Comparison of ENCODE assay signal across 14 mouse cellular contexts in the genomic region with DNA sequence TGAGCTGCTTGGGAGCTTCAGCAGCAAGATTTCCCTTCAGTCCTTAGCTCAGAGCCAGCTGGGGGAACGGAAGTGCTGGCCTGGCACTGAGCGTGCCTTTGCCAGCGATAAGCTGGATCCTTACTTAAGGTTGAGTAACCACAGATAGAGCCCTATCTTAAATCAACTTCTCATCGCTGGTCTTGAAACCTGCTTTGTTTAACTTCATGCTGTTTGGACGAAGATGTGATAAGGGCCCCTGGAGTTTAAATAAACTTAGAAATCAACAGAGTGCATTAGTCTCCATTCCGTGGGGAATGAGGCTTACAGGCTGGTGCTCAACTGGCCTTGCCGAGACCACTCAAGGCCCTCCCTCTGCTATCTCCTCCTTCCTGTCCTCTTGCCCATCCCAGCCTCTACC. TPM values are rescaled to one million over a fixed set of nuclear protein-coding genes. Genes with fewer than 3 reads are reported as not detected.
DNase-seq lines count a peak whose midpoint lies in the region; ATAC-seq lines count a peak whose summit lies in the region.
"Had no signal": no experiment of that assay in that cellular context is flagged by ENCODE, and none has a peak within 500 bp of the region (broad histone marks: within the 10 kb centered on the region; RNA-seq: fewer than 3 reads in every experiment).

No protein-coding gene starts in this region.

- no peak for DNase-seq in heart, postnatal 14 days
- no peak for DNase-seq in gastrocnemius, adult 18-20 months (ENCODE audit: low spot score)
- no peak for DNase-seq in embryo, embryonic 10 days (ENCODE audit: low spot score)
- DNase-seq in midbrain, embryonic 14.5 days = no peak
- DNase-seq: adrenal gland, postnatal 36 days; cerebellum, postnatal 14 days; kidney, postnatal 4 days had no signal

- intact Hi-C loops in heart, postnatal 14 days (cut with DNase I) = no loop called here

- H3K4me2 ChIP-seq in heart, embryonic 13.5 days = peak overlapping the region; percentile 25
- H3K4me2 ChIP-seq in liver, embryonic 16.5 days (ENCODE audit: low read depth, low read length) = peak overlapping the region; percentile 26; the same call in 1 of the 2 replicates
- no peak overlapping the region for H3K4me2 ChIP-seq in midbrain, embryonic 14.5 days (ENCODE audit: low read length)
- H3K4me2 ChIP-seq: hindbrain, embryonic 14.5 days; midbrain, embryonic 11.5 days had no signal

- peaks cover 11% of the 10 kb centered on the region for H3K4me1 ChIP-seq in heart, embryonic 13.5 days
- H3K4me1 ChIP-seq in liver, embryonic 16.5 days (ENCODE audit: control insufficient read depth, low read depth, low read length) = peaks cover 32% of the 10 kb centered on the region
- no peaks in the 10 kb centered on the region for H3K4me1 ChIP-seq in midbrain, embryonic 14.5 days (ENCODE audit: control insufficient read depth, insufficient read depth, low read length)

- 6% methylated on average over 7 of the region's 7 CpGs for WGBS in heart, embryonic 13.5 days
- 8% methylated on average over 7 of the region's 7 CpGs for WGBS in liver, embryonic 16.5 days (ENCODE audit: insufficient replicate concordance)
- 73% methylated on average over 7 of the region's 7 CpGs for WGBS in midbrain, embryonic 14.5 days

- H3K9ac ChIP-seq in heart, embryonic 13.5 days = no peak overlapping the region
- H3K9ac ChIP-seq in liver, embryonic 16.5 days (ENCODE audit: low read depth, low read length) = no peak overlapping the region
- no peak overlapping the region for H3K9ac ChIP-seq in midbrain, embryonic 14.5 days (replicated peaks; ENCODE audit: low read length)
- H3K9ac ChIP-seq: hindbrain, embryonic 14.5 days had no signal

- H3K9me3 ChIP-seq in heart, embryonic 13.5 days = no peaks in the 10 kb centered on the region
- no peaks in the 10 kb centered on the region for H3K9me3 ChIP-seq in liver, embryonic 16.5 days (replicated peaks; ENCODE audit: control insufficient read depth, low read length)
- no peaks in the 10 kb centered on the region for H3K9me3 ChIP-seq in midbrain, embryonic 14.5 days (ENCODE audit: control insufficient read depth, low read length)

- H3K27ac ChIP-seq in heart, embryonic 13.5 days (replicated peaks) = peak overlapping the region; percentile 26; the same call in 1 of the 2 replicates
- H3K27ac ChIP-seq in liver, embryonic 16.5 days (ENCODE audit: low read length) = no peak overlapping the region
- H3K27ac ChIP-seq in midbrain, embryonic 14.5 days (replicated peaks; ENCODE audit: low read depth, low read length) = no peak overlapping the region
- H3K27ac ChIP-seq: hindbrain, embryonic 14.5 days had no signal

- H3K27me3 ChIP-seq in heart, embryonic 13.5 days (replicated peaks) = peaks cover 6% of the 10 kb centered on the region; the same call in 1 of the 2 replicates
- H3K27me3 ChIP-seq in liver, embryonic 16.5 days (ENCODE audit: control insufficient read depth, insufficient read depth, low read depth, low read length) = no peaks in the 10 kb centered on the region
- no peaks in the 10 kb centered on the region for H3K27me3 ChIP-seq in midbrain, embryonic 14.5 days (ENCODE audit: control insufficient read depth, insufficient read depth, low read length)

- no peaks in the 10 kb centered on the region for H3K36me3 ChIP-seq in heart, embryonic 13.5 days
- H3K36me3 ChIP-seq in liver, embryonic 16.5 days (ENCODE audit: control insufficient read depth, insufficient read depth) = no peaks in the 10 kb centered on the region
- H3K36me3 ChIP-seq in midbrain, embryonic 14.5 days (ENCODE audit: control insufficient read depth, insufficient read depth, low read length) = no peaks in the 10 kb centered on the region

- no peak for ATAC-seq in heart, embryonic 13.5 days (ENCODE audit: extremely low read depth, insufficient number of reproducible peaks, low FRiP score, low TSS enrichment)
- peak; percentile 75 for ATAC-seq in common myeloid progenitor, adult 5-6 weeks (replicated peaks; ENCODE audit: low read depth, poor library complexity, severe bottlenecking)
- ATAC-seq in liver, embryonic 16.5 days (ENCODE audit: low read depth) = peak; percentile 63
- peak; percentile 77 for ATAC-seq in megakaryocyte-erythroid progenitor cell, adult 5-6 weeks (replicated peaks; ENCODE audit: low FRiP score, low TSS enrichment, poor library complexity, severe bottlenecking)
- no peak for ATAC-seq in midbrain, embryonic 14.5 days (ENCODE audit: low FRiP score, low TSS enrichment)

- H3K4me3 ChIP-seq in heart, embryonic 13.5 days = no peak overlapping the region
- H3K4me3 ChIP-seq in liver, embryonic 16.5 days (ENCODE audit: low read depth, low read length) = no peak overlapping the region
- H3K4me3 ChIP-seq in midbrain, embryonic 14.5 days (replicated peaks; ENCODE audit: low read depth, low read length) = no peak overlapping the region

RNA-seq across cellular contexts. Expression of a gene that starts 11.7 kb away (rescaled TPM):
- polyA plus RNA-seq in heart, embryonic 13.5 days (2015; fragmentation: Nextera tagmentation; extraction: Ambion mirVana) = 6.3 and 7.0 TPM in 2 replicates
- total RNA-seq in heart, postnatal 14 days (2021) = 1 to 10 TPM in 1 of 2 experiments, under 1 TPM in 1; 0.22 to 1.4 TPM
- not detected in 2 replicates for total RNA-seq in common myeloid progenitor, adult 5-6 weeks (2017)
- polyA plus RNA-seq in liver, embryonic 16.5 days (2015; fragmentation: Nextera tagmentation; extraction: Ambion mirVana) = 2.6 and 4.7 TPM in 2 replicates
- not detected in 2 replicates for total RNA-seq in megakaryocyte-erythroid progenitor cell, adult 5-6 weeks (2014; fragmentation: Nextera tagmentation)
- not detected in 2 replicates for total RNA-seq in megakaryocyte-erythroid progenitor cell, adult 5-6 weeks (2017)
- under 1 TPM; 0.18 to 0.36 TPM for total RNA-seq in gastrocnemius, adult 18-20 months (2021)
- 0.81 and 1.3 TPM in 2 replicates for polyA plus RNA-seq in midbrain, embryonic 14.5 days (2014; fragmentation: Nextera tagmentation; extraction: Ambion mirVana)
- total RNA-seq: neutrophil, adult 5-6 weeks had no signal

RNA-seq across cellular contexts. Expression of a gene that starts 27.6 kb away (rescaled TPM):
- 1.6 and 1.7 TPM in 2 replicates for polyA plus RNA-seq in heart, embryonic 13.5 days (2015; fragmentation: Nextera tagmentation; extraction: Ambion mirVana)
- under 1 TPM; 0.14 to 0.59 TPM for total RNA-seq in heart, postnatal 14 days (2021)
- total RNA-seq in common myeloid progenitor, adult 5-6 weeks (2017) = 0.92 TPM in 1 of 2 replicates, not detected in the other
- 0.28 and 0.71 TPM in 2 replicates for polyA plus RNA-seq in liver, embryonic 16.5 days (2015; fragmentation: Nextera tagmentation; extraction: Ambion mirVana)
- total RNA-seq in megakaryocyte-erythroid progenitor cell, adult 5-6 weeks (2014; fragmentation: Nextera tagmentation) = not detected in 2 replicates
- not detected in 2 replicates for total RNA-seq in megakaryocyte-erythroid progenitor cell, adult 5-6 weeks (2017)
- not detected for total RNA-seq in gastrocnemius, adult 18-20 months (2021)
- not detected in 2 replicates for polyA plus RNA-seq in midbrain, embryonic 14.5 days (2014; fragmentation: Nextera tagmentation; extraction: Ambion mirVana)
- total RNA-seq: adrenal gland, postnatal 36 days had no signal
- polyA plus RNA-seq: hindbrain, embryonic 14.5 days had no signal

RNA-seq across cellular contexts. Expression of a gene that starts 34.7 kb away (rescaled TPM):
- 59.1 and 65.8 TPM in 2 replicates for polyA plus RNA-seq in heart, embryonic 13.5 days (2015; fragmentation: Nextera tagmentation; extraction: Ambion mirVana)
- total RNA-seq in heart, postnatal 14 days (2021) = 10 to 100 TPM; 61.4 to 65.0 TPM
- 37.5 and 40.1 TPM in 2 replicates for total RNA-seq in common myeloid progenitor, adult 5-6 weeks (2017)
- polyA plus RNA-seq in liver, embryonic 16.5 days (2015; fragmentation: Nextera tagmentation; extraction: Ambion mirVana) = 26.2 and 26.6 TPM in 2 replicates
- 55.8 and 82.2 TPM in 2 replicates for total RNA-seq in megakaryocyte-erythroid progenitor cell, adult 5-6 weeks (2014; fragmentation: Nextera tagmentation)
- total RNA-seq in megakaryocyte-erythroid progenitor cell, adult 5-6 weeks (2017) = 36.9 and 46.7 TPM in 2 replicates
- 10 to 100 TPM; 45.1 to 49.8 TPM for total RNA-seq in gastrocnemius, adult 18-20 months (2021)
- polyA plus RNA-seq in midbrain, embryonic 14.5 days (2014; fragmentation: Nextera tagmentation; extraction: Ambion mirVana) = 58.0 and 81.5 TPM in 2 replicates

RNA-seq across cellular contexts. Expression of a gene that starts 42.1 kb away (rescaled TPM):
- polyA plus RNA-seq in heart, embryonic 13.5 days (2015; fragmentation: Nextera tagmentation; extraction: Ambion mirVana) = 9.3 and 10.4 TPM in 2 replicates
- total RNA-seq in heart, postnatal 14 days (2021) = 1 to 10 TPM; 5.7 to 5.9 TPM
- total RNA-seq in common myeloid progenitor, adult 5-6 weeks (2017) = 7.4 and 10.0 TPM in 2 replicates
- 20.8 and 25.3 TPM in 2 replicates for polyA plus RNA-seq in liver, embryonic 16.5 days (2015; fragmentation: Nextera tagmentation; extraction: Ambion mirVana)
- 9.9 and 12.8 TPM in 2 replicates for total RNA-seq in megakaryocyte-erythroid progenitor cell, adult 5-6 weeks (2014; fragmentation: Nextera tagmentation)
- 6.5 and 18.5 TPM in 2 replicates for total RNA-seq in megakaryocyte-erythroid progenitor cell, adult 5-6 weeks (2017)
- total RNA-seq in gastrocnemius, adult 18-20 months (2021) = 1 to 10 TPM; 4.2 to 5.6 TPM
- polyA plus RNA-seq in midbrain, embryonic 14.5 days (2014; fragmentation: Nextera tagmentation; extraction: Ambion mirVana) = 6.0 and 6.3 TPM in 2 replicates

RNA-seq across cellular contexts. Expression of a gene that starts 49.0 kb away (rescaled TPM):
- polyA plus RNA-seq in heart, embryonic 13.5 days (2015; fragmentation: Nextera tagmentation; extraction: Ambion mirVana) = 8.2 and 8.3 TPM in 2 replicates
- 1 to 10 TPM; 2.6 to 4.3 TPM for total RNA-seq in heart, postnatal 14 days (2021)
- 0.27 TPM in 1 of 2 replicates, not detected in the other for total RNA-seq in common myeloid progenitor, adult 5-6 weeks (2017)
- polyA plus RNA-seq in liver, embryonic 16.5 days (2015; fragmentation: Nextera tagmentation; extraction: Ambion mirVana) = 0.71 and 1.1 TPM in 2 replicates
- total RNA-seq in megakaryocyte-erythroid progenitor cell, adult 5-6 weeks (2014; fragmentation: Nextera tagmentation) = 0.17 and 0.98 TPM in 2 replicates
- total RNA-seq in megakaryocyte-erythroid progenitor cell, adult 5-6 weeks (2017) = not detected in 2 replicates
- under 1 TPM; 0.18 to 0.40 TPM for total RNA-seq in gastrocnemius, adult 18-20 months (2021)
- polyA plus RNA-seq in midbrain, embryonic 14.5 days (2014; fragmentation: Nextera tagmentation; extraction: Ambion mirVana) = 106 and 137 TPM in 2 replicates

Comparison
In these comparisons a context has a peak if more than half of its experiments do, and no peak if none do; other contexts are left out.
1. ATAC-seq: peak in common myeloid progenitor, adult 5-6 weeks (single experiment), liver, embryonic 16.5 days (single experiment) and megakaryocyte-erythroid progenitor cell, adult 5-6 weeks (single experiment); none in heart, embryonic 13.5 days (single experiment) and midbrain, embryonic 14.5 days (single experiment).